Mouse (Mus musculus) right cerebral cortex, postnatal 36 days (tissue): Measurements from ENCODE around the gene Cd52.

ENCODE experiments used
- DNase-seq, 2 experiments: peaks; one replicate each; pipeline ENCODE4 v3.0.0; 2022; ENCODE audit warnings: low spot score in 2 of 2, mixed read lengths in 1 of 2

Gene Cd52

DNA sequence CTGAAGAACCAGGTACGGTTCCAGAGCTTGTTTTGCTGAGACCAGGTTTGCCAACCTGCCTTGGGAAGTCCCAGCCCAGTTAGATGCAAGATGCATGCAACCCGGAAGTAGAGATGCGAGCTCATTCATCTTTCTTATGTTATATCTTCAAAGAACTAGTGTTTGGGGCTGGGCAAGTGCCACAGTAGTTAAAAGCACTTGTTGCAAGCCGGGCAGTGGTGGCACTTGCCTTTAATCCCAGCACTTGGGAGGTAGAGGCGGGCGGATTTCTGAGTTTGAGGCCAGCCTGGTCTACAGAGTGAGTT, 3.7 kb downstream of the Cd52 start:
- no peak for DNase-seq

DNA sequence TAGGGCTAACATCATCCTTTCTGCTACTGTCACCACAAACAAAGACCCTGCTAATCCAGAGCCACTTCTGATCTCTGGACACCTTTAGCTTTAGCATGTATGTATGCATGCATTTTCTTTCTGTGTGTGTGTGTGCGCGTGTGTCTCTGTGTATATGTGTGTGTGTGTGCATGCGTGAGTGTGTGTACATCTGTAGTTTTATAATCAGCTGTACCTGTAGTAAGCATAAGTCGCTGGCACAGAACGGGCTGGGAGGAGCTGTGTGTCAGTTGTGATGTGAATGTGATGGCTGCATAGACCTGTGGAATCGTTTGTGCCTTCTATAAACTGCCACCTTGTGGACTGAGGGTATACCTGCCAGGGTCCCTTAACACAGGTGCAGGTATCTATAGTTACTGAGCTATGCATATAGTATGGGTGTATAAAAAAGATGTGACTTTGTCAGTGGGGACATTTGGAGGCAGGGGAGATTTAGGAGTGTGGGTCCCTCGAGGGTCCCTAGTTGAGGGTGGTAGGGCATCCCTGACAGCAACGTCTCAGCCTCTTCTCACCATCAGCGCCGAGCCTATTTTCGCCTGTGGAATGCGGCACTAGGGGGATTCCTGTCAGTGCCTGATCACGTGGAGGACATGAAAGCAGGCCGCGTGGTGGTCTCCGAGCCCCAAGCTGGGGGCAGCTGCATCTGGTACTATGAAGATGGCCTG, 4.2 kb downstream of the Cd52 start:
- no peak for DNase-seq

DNA sequence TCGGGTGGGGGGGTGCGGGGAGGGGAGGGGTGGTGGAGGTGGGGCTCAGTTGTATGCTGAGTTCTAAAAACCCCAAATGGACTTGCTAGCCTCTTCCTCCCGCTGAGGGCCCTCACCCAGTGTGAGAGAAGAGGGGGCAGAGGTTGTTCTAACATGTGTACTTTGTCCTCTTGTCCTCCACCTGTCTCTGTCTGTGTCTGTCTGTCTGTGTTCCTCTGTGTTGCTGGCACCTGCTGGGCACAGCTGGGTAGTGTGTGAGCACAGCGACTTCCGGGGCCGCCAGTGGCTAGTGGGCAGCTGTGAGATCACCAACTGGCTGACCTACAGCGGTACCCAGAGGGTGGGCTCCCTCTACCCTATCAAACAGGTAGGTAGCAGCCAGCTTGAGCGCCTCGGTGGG, 5.9 kb downstream of the Cd52 start:
- DNase-seq = no peak

DNA sequence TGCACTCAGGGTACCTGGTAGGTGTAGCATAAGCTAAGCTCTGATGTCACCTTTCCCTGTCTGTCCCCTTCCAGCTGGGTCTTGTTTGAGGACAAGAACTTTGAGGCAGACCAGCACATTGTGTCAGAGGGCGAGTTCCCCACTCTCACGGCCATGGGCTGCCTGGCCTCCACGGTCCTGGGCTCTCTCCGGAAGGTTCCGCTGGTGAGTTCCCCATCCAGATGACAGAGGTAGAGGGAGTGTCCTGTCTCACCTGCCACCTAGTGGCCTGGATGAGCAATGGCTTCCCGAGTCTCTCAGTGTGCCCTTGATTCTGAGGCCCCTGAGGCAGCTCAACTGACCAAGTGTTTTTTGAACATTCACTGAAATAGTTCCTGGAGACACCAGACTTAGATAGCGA, 7.5 kb downstream of the Cd52 start:
- DNase-seq = no peak

DNA sequence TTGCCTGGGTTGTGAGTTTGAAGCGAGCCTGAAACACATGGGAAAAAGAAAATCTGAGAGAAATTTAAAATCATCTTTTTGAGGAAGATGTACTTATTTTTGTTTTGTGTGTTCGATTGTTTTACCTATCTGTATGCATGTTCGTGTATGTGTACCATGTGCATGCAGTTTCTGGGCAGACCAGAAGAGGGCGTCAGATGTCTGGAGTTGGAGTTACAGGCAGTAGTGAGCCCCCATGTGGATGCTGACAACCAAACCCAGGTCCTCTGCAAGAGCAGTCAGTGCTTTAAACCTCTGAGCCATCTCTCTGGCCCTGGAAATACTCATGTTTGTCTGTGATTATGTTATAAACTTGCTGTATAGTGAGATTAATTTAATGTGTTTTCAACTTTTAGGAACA, 9.9 kb downstream of the Cd52 start:
- DNase-seq = no peak

DNA sequence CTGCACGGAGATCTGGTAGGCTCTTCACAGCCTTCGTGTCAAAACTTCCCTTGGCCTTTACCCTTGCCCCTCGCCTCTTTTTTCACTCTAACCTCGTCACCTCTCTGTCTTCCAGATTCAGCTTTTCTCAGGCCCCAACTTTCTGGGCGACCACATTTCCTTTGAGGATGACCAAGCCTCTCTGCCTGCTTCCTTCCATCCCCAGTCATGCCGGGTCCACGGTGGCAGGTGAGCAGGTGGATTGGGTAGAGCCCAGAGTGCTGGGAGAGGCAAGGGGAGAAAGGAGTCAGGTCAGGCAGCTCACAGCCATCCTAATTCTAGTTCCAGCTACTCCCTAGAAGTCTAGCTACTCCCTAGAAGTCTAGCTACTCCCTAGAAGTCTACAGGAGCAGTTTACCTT, 12.4 kb downstream of the Cd52 start:
- DNase-seq = no peak

DNA sequence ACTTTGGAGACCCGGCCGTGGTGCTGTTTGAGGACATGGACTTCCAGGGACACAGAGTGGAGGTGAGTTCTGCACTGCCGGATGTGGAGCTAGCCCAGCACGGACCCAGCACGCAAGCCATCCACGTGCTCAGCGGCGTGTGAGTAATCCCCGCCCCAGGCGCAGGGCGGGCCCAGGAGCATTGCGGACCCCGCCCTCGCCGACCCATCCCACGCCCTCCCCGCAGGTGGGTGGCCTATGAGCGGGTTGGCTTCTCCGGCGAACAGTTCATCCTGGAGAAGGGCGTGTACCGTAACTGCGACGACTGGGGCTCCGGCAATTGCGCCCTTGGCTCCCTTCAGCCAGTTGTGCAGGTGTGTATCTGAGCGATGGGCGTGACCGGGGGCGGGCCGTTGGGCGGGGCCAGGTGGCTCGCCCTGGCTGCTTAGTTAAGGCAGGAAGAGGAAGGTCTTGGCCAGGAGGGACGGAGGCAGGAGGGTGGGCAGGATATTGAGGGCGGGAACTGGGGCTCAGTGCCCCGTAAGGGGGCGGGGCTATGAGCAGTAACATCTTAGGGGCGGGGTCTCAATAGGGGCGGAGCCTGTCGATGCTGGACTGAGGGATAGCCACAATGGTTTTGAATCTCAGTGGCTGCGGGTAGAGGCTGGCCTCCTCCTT, 13.0 kb downstream of the Cd52 start:
- DNase-seq = peak; percentile 63 to 64

DNA sequence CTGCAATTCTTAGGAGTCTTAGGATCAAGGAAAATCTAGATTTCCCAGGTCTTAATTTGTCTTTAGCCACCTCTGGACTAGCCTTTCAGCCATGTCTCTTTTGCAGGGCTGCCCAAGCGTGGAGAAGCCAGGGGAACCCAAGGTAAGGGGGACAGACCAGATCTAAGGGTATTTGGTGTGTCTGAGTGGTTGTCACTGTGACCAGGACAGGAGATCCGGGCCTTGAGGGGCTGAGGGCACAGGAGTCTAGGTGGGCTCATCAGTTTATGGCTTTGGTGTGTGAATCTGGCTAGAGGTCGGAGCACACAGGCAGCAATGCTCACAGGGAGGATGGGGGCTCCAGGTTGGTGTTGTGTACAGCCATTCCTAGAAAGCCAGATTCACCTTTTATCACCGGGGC, 14.2 kb downstream of the Cd52 start:
- no peak for DNase-seq

DNA sequence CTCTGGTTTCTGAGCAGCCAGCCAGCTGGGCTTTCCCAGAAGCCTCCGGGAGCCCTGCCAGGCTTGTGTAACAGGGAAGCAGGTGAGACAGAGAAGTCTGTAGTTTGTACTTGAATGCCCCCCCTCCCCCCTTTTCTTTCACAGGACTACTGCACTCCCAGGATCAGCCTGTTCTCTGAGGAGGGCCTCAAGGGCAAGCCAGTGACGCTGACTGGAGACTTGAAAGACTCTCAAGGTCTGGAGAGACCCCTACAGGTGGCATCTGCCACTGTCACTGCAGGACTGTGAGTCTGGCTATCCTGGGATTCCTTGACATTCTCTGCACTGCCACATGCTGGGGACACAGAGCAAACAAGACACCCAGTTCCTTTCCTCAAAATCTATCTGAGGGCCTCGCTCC, 16.2 kb downstream of the Cd52 start:
- peak; percentile 30 for DNase-seq

DNA sequence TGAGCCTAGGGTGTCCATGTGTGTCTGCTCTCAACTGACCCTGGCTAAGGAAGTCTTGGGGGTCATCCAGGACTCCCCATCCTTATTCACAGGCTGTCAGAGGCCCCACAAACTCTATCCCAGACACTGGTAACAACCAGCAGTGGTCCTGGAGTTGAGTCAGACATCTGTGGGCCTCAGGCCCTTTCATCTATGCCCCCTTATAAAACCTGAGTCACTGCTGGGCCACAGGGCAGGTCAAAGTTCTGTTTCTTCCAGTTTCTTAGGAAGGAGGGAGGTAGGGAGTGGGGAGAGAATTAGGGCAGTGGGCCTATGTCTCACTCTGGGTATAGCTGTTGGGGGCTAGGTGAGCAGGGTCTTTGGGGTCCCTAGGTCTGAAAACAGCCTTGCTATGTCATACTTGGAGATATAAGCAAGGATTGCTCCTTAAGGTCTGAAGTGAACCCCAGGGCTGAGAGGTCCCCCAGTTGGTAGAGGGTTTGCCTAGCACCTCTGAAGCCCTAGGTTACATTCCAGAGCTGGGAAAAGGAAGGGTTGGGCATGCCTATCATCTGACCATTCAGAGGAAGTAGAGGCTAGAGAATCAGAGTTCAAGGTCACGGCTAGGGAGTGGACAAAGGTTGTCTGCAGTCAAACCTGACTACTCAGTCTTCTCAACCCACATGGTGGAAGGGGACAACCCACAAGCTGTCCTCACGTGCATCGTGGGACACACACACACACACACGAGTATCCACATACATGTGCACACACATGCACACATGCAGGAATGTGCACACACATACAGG, 25.9 kb downstream of the Cd52 start:
- no peak for DNase-seq

DNA sequence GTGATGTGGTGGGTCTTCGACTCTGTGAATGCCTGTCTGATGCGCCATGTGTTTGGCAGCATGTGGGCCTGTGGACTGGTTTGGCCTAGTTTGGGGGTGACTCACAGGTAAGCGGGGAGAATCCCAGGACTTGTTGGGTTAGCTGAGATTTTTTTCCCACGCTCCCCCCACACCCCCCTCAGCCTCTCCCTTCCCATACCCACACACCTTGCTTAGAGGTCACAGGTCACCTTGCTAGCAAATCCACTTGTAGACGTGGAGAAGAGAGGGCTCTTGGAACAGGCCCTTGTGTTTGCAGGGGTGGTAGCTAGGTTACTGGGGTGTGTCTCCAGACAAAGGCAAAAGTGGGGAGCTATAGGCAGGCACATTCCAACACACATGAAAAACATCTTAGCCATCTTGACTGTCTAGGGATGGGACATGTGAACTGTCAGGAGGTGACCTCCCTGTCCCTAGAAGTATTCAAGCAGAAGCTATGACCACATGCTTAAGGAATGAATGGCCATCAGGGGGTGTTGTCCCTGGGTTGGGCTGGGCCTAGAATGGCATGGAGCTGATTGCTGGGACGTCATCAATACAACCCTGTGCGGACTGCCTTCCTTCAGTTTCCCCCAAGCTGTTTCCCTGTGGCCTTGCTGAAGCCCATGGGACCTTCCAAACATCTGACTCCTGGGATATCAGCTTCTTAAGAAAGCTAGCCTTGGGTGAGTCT, 26.9 kb downstream of the Cd52 start:
- DNase-seq = no peak

DNA sequence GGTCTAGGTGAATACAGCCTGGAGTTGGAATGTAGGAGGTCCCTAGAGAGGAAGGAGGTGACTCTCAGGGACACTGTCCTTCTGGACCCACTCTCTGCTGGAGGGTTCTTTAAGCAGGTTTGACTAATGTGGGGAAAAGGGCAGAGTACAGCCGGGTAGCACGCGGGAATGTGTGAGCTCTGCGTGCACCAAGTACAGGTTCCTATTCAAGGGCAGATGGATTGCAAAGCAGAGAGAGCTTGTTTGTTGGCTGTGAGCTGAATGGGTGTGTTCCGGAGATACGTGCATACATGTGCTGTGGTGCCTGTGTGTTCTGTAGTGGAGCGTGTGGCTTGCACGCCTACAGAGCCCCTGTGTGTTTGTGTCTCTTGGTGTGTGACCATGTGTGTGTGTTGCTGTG, 27.5 kb downstream of the Cd52 start:
- DNase-seq = no peak

DNA sequence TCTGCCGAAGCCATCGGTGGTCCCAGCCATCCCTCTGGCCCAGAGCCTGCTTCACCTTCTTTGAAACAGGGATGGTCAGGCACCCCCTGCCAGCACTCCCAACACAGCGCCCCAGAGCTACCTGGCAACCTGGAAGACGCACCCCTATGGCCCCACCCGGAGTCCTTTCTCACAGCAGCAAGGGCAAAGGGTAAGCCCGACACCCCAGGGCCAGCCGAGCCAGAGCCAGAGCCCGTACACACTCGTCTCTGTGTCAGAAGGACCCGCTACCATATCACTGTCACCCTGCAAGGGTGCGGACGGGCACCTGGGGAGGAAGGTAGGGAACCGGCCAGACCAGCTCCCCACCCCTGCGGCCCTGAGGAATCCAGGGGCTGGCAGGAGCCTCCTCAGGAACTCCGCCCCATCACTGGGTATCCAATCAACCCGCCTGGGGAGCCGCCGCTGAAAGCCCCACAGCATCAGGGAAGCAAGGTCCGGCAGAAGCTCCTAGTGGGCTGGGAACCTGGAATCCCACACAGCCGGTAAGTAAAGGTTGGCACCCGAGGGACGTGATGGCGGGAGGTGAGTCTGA, 29.4 kb downstream of the Cd52 start:
- no peak for DNase-seq

DNA sequence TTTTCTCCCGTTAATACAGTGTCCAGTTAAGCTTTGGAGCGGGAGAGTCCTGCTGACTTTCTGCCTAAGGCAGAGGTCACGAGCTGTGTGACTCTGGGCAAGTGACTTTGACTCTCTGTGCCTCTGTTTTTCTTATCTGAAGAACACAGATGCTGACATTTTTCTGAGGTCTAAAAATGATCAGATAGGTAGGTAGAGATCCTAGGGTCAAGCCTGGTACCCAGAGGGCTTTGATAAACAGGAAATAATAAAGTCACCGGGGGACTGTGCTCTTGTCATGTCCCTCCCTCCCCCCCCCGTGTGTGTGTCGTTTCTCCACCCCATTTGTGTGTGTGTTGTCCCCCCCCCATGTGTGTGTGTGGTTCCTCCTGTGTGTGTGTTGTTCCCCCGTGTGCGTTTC, 32.3 kb downstream of the Cd52 start:
- no peak for DNase-seq

DNA sequence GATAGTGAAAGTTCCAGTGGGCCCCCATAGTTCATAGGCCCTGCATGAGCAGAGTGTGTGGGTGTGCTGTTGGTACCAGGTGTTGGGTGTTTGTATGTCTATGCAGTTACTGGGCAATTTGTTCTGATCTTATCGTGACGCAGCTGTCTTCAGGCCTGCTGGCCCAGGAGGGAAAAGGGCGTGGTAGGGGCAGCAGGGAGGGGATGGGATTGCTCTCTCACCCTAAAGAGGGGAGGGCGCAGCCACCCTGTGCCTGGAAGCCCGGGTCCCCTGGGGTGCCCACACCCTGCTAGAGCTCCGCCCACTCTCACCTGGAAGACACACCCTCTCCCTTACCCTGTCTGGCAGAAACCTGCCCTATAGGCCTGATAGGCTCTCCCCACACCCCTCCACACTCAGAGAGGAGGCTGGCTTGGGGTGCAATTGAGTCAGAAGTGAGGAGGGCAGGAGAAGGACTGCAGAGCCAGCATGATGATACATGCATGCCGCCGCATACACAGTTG, 32.9 kb downstream of the Cd52 start:
- DNase-seq = no peak

DNA sequence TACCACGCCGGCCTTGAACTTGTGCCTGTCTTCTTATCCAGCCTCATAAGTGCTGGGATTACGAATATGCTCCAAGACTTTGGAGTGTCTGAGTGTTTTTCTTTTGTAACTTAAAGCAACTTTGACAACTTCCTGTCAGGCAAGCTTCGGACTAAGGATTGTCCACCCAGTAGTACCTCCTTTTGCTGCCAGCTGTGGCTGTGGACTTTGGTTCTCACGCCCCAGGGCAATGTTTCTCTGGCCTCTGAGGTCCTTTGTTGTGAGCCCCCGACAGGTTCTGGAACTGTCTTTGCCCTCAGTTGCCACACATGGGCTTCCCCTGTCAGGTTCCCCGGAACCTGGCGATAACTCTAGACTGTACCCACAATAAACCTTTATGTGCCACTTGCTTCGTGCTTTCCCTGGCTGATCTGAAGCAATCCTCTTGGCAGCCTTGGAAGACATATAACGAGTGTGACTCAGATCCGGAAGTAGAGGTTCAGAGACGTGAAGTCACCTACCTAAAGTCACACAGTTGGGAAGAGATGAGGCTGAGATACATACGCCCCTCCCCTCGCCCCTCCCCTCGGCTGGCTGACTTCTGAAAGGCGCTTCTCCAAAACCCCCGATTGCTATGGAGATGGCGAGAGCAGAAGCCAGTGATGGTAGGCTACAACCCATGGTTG, 33.6 kb downstream of the Cd52 start:
- DNase-seq = no peak

DNA sequence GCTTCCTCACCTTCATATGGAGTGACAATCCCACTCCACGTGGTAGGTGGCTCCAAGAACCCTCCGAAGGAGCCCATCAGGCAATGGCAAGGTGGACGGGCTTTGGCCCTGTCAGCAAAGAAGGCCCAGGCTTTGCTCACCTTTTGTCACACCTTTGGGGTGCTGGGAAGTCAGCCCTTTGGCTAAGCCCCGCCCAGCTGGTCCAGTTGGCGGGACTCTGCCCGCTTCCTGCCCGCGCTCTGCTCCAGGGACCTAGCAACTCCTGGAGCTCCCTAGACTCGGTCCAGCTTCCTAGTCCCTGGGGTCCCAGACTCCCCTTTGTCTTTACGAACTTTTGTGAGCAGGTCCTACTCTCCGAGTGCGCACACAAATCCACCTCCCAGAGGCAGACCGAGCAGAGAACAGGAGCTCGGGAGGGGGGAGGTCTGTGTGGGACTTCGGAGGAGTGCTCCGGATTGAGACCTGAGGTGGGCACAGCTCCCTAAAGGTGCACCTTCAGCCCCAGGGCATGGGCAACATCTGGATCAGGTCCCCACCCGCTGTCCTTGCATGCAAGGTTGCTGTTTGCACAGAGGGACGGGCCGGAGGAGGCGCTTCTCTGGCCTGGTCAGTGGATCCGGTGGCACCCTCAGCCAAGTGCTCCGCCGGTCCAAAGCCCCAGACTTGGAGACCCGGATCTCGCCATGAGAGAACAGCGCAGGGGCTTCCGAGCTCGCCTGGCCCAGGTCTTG, 34.6 kb downstream of the Cd52 start, which contains the start of gene Crybg2:
Crybg2 (plus strand) TSS at position 681 of the 731 bp plus-strand sequence.
- no peak for DNase-seq

DNA sequence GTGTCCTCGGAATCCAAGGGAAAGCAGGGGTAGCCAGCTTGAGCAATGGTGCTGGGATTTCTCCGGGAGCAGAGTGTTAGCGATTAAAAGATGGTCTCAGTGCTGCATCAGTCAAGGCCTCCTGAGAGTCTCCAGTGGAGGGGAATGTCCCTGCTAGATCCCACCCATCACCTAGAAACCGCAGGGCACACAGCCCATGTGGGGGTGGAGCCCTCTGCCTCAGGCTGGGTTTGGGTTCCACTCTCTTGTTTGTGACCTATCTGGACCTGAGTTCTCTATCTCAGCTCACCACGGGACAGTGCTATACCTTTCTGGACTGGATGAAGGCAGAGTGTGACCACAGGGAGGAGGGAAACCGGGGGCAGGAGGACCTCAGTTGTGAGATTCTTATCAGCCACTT, 36.0 kb downstream of the Cd52 start:
- no peak for DNase-seq

DNA sequence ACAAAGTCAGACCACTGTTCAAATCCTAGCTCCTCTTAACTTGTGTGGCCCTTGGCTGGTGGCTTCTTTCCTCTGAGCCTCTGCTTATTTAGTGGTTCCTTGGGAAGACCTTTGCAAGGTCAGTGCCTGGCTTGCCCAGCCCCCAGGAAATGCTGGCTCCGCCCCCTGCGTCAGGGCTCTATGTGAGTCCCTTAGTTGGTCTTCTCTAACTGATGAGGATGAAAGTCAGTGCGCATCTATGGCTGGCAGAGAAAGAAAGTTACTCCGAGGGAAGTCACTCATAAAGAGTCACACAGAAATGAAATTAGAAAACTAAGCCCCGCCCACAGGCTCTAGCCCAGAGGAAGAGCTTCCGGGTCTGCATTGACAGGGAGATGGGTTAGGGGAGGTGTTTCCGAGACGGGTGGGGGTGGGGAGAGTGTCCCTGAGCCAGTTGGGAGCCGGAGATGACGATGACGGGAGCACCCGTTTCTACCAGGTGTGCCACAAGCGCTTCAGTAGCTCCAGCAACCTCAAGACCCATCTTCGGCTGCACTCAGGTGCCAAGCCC, 36.6 kb downstream of the Cd52 start:
- DNase-seq = no peak

DNA sequence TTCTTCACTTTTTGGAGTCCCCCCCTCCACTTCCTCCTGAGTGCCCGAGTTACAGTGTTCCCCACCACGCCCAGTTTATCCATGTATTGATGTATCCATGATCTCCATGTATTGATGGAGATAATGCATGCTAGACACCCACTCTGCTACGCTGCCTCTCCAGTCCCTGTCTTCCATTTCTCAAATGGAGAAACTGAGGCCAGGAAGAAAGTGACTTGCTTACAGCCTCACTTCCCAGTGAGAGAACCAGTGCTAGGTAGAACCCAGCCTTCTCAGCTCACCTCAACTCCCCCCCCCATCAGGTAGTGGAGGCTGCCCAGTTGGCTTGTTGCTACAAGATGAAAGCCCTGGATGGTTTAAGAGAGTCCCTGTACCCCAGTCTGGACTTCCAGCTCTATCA, 41.3 kb downstream of the Cd52 start, which contains the start of gene Zfp683:
Zfp683 (plus strand) TSS at position 301 of the 400 bp plus-strand sequence.
- DNase-seq = no peak
